Mouse (Mus musculus) retina, embryonic 14.5 days (tissue): ENCODE results near the gene Nos1ap.

ENCODE experiments used
- DNase-seq: peaks from one replicate; pipeline ENCODE4 v3.0.0-alpha.2; 2015; ENCODE audit warnings: low spot score

Nos1ap gene

DNA sequence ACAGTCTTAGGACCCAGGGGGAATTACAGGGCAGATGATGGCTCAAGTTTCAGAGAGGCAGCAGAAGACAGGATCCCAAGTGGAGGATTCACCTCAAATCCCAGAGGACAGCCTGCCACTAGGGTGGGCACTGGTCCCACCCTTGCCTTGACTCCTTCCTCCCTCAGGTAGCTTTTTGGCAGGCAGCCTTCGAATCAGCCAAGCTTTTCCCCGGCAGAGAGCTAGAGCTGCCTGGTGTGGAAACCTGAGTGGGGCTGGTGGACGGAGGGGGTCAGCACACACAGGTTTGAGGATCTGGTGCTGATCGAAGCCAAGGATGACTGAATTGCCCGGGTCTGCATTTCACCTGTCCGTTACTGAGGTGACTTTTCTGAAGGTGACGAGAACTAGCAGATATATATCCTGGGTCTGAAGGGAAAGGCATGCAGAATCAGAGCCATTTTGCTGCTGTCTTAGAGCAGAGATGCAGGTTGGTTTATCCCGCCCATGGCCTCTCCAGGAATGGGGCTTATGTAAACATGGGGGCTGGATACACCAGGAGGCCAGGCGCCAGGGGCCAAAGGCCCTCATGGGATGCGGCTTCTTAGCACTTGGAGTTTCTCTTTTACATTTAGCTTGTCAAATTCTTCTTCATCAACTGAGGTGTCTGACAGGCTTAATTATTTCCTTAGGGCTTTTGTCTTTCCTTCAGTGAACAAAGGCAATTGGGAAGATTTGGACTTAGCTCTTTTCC, 229.3 kb downstream of the Nos1ap start:
- no peak for DNase-seq

DNA sequence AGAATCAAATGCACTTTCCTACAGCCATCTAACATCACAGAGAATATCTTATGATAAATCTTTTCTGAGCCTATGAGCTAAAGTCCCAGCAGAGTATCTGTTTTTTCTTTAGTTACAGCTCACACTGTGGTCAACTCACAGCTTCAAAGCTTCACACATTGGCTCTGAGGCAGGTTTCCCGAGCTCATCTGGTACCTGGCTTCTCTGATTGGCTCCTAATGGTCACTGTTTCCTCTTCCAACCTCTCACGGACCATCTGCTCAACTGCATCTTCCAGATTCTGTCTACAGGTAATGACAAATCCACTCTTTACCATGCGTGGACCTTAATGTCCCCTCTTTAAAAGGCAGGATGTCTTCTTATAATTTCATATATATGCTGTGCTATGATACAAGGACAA, 236.3 kb downstream of the Nos1ap start:
- no peak for DNase-seq

DNA sequence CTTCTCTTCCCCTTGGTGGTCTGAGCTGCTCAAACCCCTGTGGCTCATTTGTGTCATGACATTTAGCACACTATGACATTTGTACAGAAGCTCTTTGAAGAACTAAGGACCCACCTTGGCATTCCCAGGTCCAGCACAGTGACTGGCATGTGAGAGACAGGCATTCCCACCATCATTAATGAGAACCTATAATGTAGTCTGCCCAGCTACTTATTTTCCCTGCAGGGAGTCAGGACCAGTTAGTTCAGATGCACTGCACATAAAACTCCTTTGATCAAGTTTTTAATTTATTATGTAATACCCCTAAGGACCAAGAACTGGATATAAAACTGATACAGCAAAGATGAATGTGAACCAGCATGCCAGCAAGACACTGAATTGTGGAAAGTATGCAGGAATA, 238.6 kb downstream of the Nos1ap start:
- DNase-seq = no peak

DNA sequence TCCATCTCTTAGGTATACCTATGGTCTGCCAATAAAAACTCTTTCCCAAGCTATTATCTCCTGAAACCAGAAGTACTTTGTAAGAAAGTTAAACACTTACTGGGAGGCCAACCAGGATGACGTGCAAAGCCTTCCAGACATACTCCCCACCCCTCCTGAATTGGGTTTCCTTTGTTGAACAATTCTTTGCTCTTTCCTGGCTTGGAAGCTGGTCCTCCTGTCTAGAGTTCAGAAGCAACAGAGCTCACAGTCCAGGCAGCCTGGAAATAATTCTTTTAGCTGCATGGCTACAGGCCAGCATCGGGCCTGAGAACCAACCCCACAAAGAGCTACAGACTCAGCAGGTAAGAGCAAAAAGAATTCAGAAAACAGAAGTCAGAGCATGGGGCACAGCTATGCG, 243.4 kb downstream of the Nos1ap start:
- no peak for DNase-seq

DNA sequence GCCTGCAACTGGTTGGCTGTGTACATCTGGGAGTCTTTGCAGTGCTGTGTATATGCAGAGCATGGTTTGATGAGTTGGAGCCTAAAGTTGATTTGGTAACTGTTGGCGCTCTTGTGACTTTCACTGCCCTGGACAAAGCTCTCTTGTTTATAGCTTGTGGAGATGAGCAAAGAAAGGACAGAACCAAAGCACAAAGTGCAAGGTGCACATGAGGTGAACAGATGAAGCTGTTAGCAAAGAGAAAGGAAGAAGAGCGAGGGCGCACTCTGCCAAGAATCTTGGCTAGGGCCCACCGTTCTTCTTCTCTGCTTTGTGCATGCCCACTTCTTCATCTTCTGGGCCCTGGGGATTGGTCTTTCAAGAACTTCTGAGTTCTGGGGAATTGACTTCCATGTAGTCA, 245.8 kb downstream of the Nos1ap start:
- DNase-seq = no peak

DNA sequence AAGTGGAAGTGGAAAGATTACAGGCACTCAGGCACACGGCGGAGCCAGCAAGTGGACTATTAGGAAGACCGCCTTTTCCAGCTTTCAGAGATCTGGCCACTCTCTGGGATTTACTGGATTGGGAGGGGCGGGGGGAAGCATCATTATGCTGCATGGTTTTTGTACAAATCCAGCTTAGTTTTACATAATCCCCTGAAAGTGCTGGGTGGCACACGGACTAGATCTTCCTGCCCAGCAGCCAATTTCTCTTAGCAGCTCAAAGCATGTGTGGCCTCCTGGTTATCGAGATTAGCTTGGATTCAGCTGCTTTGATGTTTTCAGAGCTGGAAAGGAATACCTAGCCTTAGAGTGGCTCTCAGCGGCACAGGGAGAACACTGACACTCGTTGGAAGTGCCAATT, 246.6 kb downstream of the Nos1ap start:
- no peak for DNase-seq

DNA sequence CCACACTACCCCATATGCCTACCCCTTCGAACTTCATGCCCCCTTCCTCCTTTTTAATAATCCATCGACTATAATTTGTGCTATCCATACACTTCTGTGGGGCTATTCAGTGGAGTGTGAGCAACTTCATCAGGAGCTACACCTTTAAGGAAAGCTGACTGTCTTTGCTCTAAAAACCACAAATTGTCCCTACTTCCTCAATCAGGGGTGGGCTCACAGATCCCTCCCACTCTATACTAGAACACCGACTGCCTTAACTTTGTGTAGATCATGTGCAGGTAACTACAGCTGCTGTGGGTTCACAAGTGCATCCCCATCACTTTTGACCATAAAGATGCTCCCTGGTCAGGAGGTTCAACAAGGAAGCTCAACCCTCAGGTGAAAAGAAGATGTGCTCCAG, 249.7 kb downstream of the Nos1ap start:
- DNase-seq = no peak

DNA sequence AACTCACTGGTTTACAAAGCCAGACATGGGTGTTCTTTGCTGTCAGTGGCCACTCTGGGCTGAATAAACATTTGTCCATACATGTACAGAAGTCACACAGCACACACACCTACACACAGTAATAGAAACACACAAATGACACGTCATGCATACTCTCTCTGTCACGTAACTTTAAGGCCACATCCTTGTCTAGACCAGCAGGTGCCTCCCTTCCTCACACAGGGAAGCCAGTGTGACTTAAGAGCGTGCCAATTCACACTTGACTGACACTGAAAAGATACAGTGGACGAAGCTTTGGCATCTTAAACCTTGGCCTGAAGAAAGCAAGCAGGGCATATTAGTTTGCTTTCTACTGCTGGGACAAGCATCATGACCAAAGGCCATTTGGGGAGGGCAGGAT, 256.9 kb downstream of the Nos1ap start:
- no peak for DNase-seq

DNA sequence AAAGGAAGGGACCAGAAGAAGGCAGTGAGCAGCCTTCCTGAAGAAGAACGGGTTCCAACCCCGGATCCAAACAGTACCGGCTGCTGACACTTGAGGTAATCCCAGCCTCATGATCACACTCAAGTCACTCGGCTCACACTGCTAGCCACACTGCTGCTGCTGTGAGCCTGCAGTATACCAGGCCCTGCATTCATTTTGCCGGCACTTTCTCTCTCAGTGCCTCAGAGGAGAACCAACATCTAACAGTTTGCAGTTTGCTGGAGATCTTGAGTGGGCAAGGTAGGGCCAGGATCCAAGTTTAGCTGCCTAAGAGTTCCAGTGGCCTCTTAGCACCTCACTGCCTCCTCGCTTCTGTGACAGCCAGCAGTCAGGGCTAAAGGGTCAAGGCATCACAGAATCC, 257.7 kb downstream of the Nos1ap start:
- DNase-seq = no peak

DNA sequence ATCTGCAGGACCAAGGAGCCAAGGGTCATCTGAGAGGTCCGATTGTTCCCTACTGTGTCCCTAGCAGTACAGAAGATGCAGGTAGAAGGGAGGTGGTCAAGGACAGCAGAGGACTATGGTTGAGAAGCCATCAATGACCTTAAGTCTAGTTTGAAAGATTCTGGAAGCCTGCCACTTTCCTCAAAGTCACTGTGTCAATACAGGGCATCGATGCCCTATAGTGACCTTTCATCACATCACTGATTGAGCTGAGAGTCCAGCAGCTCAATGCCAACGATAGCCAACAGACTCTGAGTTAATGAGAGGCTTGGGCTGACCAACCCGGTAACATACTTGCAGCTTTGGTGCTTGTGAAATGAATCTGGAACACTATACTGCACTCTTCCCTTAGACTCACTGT, 264.4 kb downstream of the Nos1ap start:
- no peak for DNase-seq

DNA sequence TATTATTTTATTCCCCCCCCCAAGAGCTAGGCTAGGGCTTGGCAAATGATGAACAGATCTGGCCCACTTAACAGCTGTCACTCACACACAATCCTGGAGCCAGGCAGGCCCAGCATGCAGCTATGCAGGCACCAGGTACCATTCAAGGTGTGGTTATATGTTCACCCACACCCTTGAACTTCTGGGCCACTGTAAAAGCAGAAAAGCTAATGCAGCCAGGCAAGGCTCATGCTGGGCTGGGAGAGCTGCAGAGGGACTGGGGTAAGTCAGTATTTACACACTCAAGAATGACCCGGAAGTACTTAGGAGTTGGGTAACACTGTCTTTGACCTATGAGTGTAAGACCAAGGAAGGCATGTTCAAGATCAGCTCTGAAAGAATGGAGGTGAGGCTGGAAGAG, 265.3 kb downstream of the Nos1ap start:
- DNase-seq = no peak

DNA sequence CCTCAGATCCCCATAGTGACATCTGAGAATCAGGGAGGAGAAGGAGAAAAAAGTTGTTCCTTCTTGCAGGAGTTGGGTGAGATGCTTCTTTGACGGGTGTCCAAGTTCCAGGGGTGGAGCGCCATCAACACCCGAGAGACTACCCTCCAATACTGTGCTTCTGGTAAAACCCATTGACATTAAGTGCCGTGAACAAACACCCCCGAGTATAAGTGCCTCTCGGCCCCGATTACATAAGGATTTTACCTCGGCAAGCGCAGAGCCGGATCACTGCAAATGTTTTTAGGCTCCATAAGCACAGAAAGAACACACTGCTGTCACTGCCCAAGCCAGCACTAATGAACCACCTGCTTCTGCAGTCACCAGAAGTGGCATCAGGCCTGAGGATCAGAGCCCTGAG, 266.7 kb downstream of the Nos1ap start:
- no peak for DNase-seq

DNA sequence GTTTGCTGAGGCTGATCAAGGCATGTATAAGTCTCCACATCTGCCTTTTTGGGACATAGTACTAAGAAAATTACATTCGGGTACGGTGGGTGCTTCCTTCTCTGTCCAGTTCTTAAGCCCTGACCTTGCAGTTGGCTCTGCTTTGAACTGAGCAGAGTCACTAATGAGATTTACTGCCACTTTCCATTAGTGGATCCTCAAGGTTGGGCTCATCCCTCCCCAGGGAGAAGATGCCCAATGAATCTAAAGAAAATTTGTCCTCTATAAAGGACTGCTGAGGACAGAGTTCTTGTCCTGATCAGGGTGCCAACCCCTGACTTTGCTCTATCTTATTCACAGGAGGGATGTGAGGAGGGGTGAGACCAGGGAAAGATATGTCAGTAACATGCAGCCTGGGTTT, 267.6 kb downstream of the Nos1ap start:
- DNase-seq = no peak

DNA sequence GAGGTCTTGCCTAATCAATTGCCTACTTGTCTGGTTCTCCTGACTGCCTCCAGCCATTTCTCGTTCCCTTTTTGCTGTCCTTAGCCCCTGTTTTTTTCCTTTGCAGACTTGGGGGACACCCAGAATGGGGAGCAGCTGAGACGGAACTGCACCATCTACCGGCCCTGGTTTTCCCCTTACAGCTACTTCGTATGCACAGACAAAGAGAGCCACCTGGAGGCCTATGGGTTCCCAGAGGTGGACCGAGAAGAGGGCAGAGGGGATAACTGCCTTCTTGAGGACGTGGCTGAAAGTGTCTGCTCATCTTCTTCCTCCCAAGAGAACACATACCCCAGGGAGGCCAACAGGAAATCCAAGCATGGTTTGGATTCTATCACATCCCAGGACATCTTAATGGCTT, 278.2 kb downstream of the Nos1ap start:
- DNase-seq = no peak

DNA sequence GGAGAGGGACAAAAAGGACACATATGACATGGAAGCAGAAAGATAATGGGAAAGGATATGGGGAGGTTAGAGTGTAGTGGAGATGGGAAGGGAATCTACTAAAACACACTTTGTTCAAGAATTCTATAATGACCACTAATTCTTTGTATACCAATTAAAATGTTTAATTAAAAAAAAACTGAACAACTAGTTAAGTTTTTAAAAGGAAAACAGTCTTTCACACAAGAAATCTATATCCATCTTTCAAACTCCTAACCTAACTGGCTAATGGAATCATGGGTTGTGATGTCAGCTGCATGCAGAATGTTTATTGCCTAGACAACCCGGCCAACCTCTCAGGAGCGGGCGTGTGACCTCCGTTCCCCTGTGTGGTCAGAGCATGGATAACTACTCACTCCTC, 281.2 kb downstream of the Nos1ap start, which contains the start of gene Spata46:
TSS of gene Spata46 (plus strand) at position 301 of the 400 bp plus-strand sequence.
- DNase-seq = no peak

DNA sequence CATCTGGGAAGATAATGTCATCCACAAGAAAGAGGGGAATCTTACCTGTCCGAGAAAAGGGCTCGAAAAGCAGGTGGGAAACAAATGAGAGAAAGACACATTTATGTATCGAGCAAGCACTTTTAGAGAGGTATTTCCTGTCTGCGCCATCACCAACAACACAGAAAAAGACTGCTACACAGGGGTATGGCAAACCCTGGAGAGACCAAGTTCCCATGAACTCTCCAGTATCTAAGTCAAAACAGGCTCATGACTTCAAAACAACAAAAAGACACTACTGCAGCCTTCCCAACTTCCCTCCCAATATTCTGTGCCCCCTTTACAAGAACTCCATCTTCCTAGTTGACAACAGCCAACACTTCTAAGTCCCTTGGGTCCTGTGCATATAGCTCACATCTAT, 283.4 kb downstream of the Nos1ap start, which contains the start of gene Gm7694:
TSS of gene Gm7694 (minus strand) at position 101 of the 400 bp plus-strand sequence.
- DNase-seq = no peak

DNA sequence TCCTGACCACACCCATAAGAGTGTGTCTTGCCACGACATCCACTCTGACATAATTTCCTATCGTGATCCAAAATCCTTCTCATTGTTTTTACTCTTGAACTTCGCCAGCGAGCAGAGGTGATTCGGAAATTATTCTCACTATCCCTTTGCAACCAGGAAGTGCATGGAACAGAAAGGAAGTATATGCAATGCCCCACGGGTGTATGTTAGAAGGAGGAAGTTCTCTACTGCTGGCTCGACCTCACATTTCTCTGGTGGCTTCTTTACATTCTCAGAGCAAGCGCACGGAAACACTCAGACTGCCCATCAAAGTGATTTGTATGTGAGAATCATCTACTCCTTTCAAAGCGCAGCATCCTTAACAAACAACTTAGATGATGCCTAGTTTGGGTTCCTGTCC, 284.7 kb downstream of the Nos1ap start:
- no peak for DNase-seq

DNA sequence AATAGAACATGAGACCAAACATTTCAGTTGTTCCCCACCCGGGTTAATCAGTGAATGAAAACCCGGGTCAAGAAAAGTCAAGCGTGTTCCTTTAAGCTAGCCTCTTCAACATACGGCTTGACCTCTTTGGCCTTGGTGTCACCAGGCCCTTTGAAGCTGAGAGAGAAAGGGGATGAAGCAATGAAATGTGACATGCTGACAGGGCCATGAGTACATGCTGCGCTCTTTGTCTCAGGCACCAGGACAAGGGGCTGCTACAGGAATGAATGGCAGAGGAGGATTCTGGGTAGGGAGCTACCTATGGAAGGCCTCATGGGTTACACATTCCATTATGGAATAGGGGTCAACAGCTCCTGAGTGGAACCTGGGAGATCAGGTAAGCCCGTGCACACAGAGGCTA, 286.6 kb downstream of the Nos1ap start:
- peak; percentile 66 for DNase-seq

DNA sequence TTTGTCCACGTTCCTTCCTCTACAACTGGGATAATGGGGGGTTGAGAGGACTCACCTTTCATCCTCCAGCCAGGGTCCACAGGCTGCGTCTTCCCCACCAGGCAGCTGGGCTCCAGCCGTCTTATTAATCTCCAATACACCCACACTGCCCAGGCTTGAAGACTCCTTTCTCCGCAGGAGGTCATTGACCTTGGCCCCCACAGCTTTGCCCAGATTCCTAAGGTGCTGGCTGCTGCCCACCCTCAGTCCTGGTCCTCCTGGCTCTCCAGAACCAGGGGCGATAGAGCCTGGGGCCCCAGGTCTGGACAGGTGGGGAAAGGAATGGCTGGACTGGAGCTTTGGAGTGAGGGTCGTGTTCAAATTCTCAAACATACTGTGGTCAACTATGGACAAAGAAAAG, 287.2 kb downstream of the Nos1ap start:
- no peak for DNase-seq

DNA sequence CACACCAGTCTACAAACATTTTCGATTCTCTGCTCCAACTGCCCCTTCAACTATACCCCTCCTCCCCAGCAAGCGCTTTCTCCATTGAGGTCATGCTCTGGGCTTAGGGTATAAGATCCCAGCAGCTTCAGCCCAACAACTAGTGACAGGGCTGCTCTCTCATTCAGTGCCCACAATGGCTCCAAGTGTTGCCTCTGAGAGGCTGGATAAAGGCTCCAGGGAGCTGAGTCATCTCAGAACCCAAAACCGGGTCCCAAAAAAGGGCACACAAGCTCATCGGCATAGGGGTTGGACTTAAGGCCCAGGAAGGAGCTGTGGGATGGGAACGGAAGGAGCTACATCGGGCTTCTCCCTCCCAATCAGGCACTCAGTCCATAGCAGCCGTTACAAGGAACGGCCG, 288.0 kb downstream of the Nos1ap start:
- peak; percentile 28 for DNase-seq

DNA sequence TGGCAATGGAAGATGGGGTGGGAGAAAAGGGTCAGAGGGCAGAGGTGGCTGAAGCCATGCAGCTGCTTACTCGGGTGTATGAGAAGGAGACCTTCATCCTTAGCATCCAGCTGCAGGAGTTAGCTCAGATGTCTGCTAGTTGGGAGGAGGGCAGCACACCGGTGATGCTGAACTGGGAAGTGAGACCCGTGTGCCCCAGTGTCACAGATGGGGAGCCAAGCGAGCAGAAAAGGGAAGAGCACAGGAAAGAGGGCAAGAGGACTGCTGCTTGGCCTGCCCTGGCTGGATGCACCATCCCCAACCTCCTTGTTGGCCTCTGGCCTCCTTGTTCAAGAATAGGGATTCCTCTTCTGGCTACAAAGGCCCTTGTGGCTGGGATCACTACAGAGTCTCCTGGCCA, 290.2 kb downstream of the Nos1ap start:
- DNase-seq = no peak

DNA sequence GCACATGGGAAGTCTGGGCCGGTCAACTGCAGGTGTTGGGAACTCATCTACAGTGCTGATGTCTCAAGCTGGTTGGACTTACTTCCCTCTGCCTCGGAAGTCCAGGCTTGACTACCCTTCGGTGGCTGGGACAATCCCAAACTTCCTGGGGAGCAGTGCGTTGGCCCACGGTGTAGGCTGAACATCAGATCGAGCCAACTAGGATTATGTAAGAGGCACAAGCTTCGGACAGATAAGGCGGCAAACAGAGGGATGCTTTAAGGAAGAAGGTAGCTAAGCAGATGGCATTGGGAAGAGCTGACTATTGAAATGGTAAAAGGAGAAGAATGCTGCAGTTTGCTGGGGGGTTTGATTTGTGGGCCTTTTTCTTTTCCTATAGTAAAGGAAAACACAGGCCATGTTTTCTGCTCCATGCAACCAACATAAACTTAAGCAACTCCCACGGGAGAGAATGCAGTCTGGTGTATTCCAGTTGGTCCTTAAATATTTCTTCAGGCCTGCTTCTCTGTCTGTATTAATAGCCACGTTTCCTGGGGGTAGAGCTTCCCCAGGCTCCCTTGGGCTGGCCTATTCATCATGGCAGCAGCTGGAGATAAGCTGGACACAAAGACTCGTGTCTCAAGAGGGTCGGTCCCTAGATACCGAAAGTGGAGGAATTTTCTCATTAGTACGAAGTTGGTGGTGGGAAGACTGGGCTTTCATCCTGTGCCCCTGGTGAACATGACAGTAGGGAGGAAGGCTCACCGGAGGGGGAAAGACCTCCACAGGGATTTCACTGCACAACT, 294.7 kb downstream of the Nos1ap start:
- DNase-seq = no peak

DNA sequence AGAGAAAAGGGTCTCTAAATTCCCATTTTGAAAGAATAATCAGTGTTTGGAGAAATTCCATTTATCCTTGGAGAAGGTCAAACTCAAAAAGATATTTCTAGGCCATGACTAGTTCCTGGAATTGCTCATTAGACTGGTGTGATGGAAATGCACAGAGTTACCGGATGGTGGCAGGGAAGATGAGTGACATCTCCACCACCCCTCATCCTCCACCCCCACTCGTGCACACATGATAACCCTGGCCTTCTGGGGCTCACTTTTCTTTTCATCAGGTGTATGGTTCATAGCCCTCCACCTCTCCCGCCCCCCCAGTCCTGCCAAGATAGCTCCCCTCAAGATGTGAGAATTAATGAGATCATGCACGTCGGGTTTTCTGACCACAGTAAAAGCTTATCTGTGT, 296.4 kb downstream of the Nos1ap start:
- no peak for DNase-seq
